ENCODE assay signal across 8 mouse cellular contexts in the genomic region with DNA sequence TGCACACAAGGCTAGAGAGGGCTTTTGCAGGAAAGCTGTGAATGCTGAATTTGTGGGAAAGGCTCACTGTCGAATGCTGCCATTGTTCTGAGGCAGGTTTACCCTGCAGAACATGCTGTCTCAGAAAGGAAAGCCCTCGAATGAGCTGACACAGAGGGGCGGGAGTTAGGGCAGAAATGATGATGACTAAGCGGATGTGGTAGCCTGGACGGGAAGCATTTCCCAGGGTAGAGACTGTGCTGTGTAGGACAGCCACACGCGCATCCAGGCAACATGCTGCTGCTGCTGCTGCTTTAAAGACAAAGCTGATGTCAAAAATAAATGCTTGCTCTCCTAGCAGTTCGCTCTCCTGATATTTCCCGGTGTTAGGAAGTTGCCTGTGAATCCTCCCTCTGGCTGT. TPM values are rescaled to one million over a fixed set of nuclear protein-coding genes. Genes with fewer than 3 reads are reported as not detected.
DNase-seq lines count a peak whose midpoint lies in the region; ATAC-seq and TF ChIP-seq lines count a peak whose summit lies in the region.

No protein-coding gene starts in this region.

- 40% methylated on average over 9 of the region's 9 CpGs for WGBS in forebrain, embryonic 16.5 days
- WGBS in forebrain, embryonic 13.5 days, result 53% methylated on average over 9 of the region's 9 CpGs
- WGBS in kidney, embryonic 15.5 days, result 61% methylated on average over 9 of the region's 9 CpGs
- WGBS in midbrain, embryonic 16.5 days, result 46% methylated on average over 9 of the region's 9 CpGs
- 43% methylated on average over 9 of the region's 9 CpGs for WGBS in intestine, postnatal 0 days

- peak; percentile 54 for ATAC-seq in forebrain, embryonic 16.5 days
- no peak for ATAC-seq in forebrain, embryonic 13.5 days
- ATAC-seq in kidney, embryonic 15.5 days (replicated peaks; ENCODE audit: low FRiP score), result 0 out of 2 replicates have a peak, but pooled peaks have one; percentile 38
- ATAC-seq in midbrain, embryonic 16.5 days, result no peak; the same call in 1 of the 2 replicates
- ATAC-seq in intestine, postnatal 0 days, result no peak

- peaks cover 3% of the 10 kb centered on the region; the same call in 1 of the 2 replicates for H3K4me1 ChIP-seq in forebrain, embryonic 16.5 days (replicated peaks; ENCODE audit: control insufficient read depth, insufficient read depth, low read length)
- H3K4me1 ChIP-seq in forebrain, embryonic 13.5 days, result 0 out of 2 replicates have a peak, but pooled peaks cover 3% of the 10 kb centered on the region
- H3K4me1 ChIP-seq in kidney, embryonic 15.5 days, result no peaks in the 10 kb centered on the region
- no peaks in the 10 kb centered on the region for H3K4me1 ChIP-seq in midbrain, embryonic 16.5 days (ENCODE audit: control insufficient read depth, insufficient read depth, low read length)
- no peaks in the 10 kb centered on the region for H3K4me1 ChIP-seq in intestine, postnatal 0 days (replicated peaks; ENCODE audit: control insufficient read depth, insufficient read depth, low read length)

- no peak overlapping the region for H3K9ac ChIP-seq in forebrain, embryonic 16.5 days (replicated peaks; ENCODE audit: low read depth, low read length)
- no peak overlapping the region for H3K9ac ChIP-seq in forebrain, embryonic 13.5 days
- H3K9ac ChIP-seq in kidney, embryonic 15.5 days, result no peak overlapping the region
- 0 out of 2 replicates have a peak overlapping the region, but pooled peaks have one; percentile 42 for H3K9ac ChIP-seq in midbrain, embryonic 16.5 days (ENCODE audit: low read depth, low read length)
- H3K9ac ChIP-seq in intestine, postnatal 0 days (ENCODE audit: low read depth, low read length), result no peak overlapping the region

- no peak overlapping the region for H3K27ac ChIP-seq in forebrain, embryonic 16.5 days (ENCODE audit: low read length)
- no peak overlapping the region for H3K27ac ChIP-seq in forebrain, embryonic 13.5 days
- H3K27ac ChIP-seq in kidney, embryonic 15.5 days, result no peak overlapping the region
- H3K27ac ChIP-seq in midbrain, embryonic 16.5 days (ENCODE audit: low read length), result no peak overlapping the region
- no peak overlapping the region for H3K27ac ChIP-seq in intestine, postnatal 0 days (ENCODE audit: low read depth, low read length)

- H3K4me2 ChIP-seq in forebrain, embryonic 16.5 days (ENCODE audit: low read length), result no peak overlapping the region
- H3K4me2 ChIP-seq in forebrain, embryonic 13.5 days, result no peak overlapping the region
- H3K4me2 ChIP-seq in kidney, embryonic 15.5 days, result no peak overlapping the region
- no peak overlapping the region for H3K4me2 ChIP-seq in midbrain, embryonic 16.5 days (ENCODE audit: low read length)
- no peak overlapping the region for H3K4me2 ChIP-seq in intestine, postnatal 0 days (replicated peaks; ENCODE audit: low read depth)

- DNase-seq in 3134 (ENCODE audit: extremely low read depth, insufficient read length, low spot score), result peak; percentile 61
- peak; percentile 42 for DNase-seq in adrenal gland, postnatal 25 days
- DNase-seq in layer of hippocampus, postnatal 14 days (ENCODE audit: low spot score in 2 of 2), result no peak

- no peaks in the 10 kb centered on the region for H3K9me3 ChIP-seq in forebrain, embryonic 16.5 days (ENCODE audit: control insufficient read depth, low read length)
- H3K9me3 ChIP-seq in forebrain, embryonic 13.5 days (replicated peaks), result no peaks in the 10 kb centered on the region
- no peaks in the 10 kb centered on the region for H3K9me3 ChIP-seq in kidney, embryonic 15.5 days (replicated peaks)
- H3K9me3 ChIP-seq in midbrain, embryonic 16.5 days (replicated peaks; ENCODE audit: control insufficient read depth, low read length, poor library complexity, severe bottlenecking), result no peaks in the 10 kb centered on the region
- H3K9me3 ChIP-seq in intestine, postnatal 0 days (ENCODE audit: control insufficient read depth), result no peaks in the 10 kb centered on the region

- H3K27me3 ChIP-seq in forebrain, embryonic 16.5 days (replicated peaks; ENCODE audit: control insufficient read depth, insufficient read depth, low read length), result no peaks in the 10 kb centered on the region
- no peaks in the 10 kb centered on the region for H3K27me3 ChIP-seq in forebrain, embryonic 13.5 days
- H3K27me3 ChIP-seq in kidney, embryonic 15.5 days, result no peaks in the 10 kb centered on the region
- H3K27me3 ChIP-seq in midbrain, embryonic 16.5 days (ENCODE audit: control insufficient read depth, insufficient read depth, low read depth, low read length), result no peaks in the 10 kb centered on the region
- no peaks in the 10 kb centered on the region for H3K27me3 ChIP-seq in intestine, postnatal 0 days (replicated peaks; ENCODE audit: control insufficient read depth, insufficient read depth, low read length)

- TF ChIP-seq CTCF in intestine, postnatal 0 days (IDR thresholded peaks at IDR 0.05; ENCODE audit: low read depth), result no peak

- H3K36me3 ChIP-seq in forebrain, embryonic 16.5 days (ENCODE audit: control insufficient read depth, insufficient read depth), result no peaks in the 10 kb centered on the region
- no peaks in the 10 kb centered on the region for H3K36me3 ChIP-seq in forebrain, embryonic 13.5 days (ENCODE audit: poor library complexity, severe bottlenecking)
- H3K36me3 ChIP-seq in kidney, embryonic 15.5 days, result no peaks in the 10 kb centered on the region
- H3K36me3 ChIP-seq in midbrain, embryonic 16.5 days (ENCODE audit: control insufficient read depth, insufficient read depth, low read length), result no peaks in the 10 kb centered on the region
- H3K36me3 ChIP-seq in intestine, postnatal 0 days (ENCODE audit: control insufficient read depth, insufficient read depth), result no peaks in the 10 kb centered on the region

- no peak overlapping the region for H3K4me3 ChIP-seq in forebrain, embryonic 16.5 days (replicated peaks; ENCODE audit: low read length)
- H3K4me3 ChIP-seq in forebrain, embryonic 13.5 days, result no peak overlapping the region
- H3K4me3 ChIP-seq in kidney, embryonic 15.5 days (replicated peaks), result no peak overlapping the region
- no peak overlapping the region for H3K4me3 ChIP-seq in midbrain, embryonic 16.5 days (ENCODE audit: low read depth, low read length)
- H3K4me3 ChIP-seq in intestine, postnatal 0 days (ENCODE audit: low read depth, low read length), result no peak overlapping the region

RNA-seq across cellular contexts. Expression of a gene that starts 24.9 kb away (rescaled TPM):
- 4.5 and 8.2 TPM in 2 replicates for polyA plus RNA-seq in forebrain, embryonic 16.5 days (2015; fragmentation: Nextera tagmentation; extraction: Ambion mirVana)
- polyA plus RNA-seq in forebrain, embryonic 13.5 days (2015; fragmentation: Nextera tagmentation; extraction: Ambion mirVana), result 4.1 and 4.4 TPM in 2 replicates
- total RNA-seq in adrenal gland, postnatal 25 days (2021), result 20.0 and 23.4 TPM in 2 replicates
- 26.7 and 28.8 TPM in 2 replicates for polyA plus RNA-seq in kidney, embryonic 15.5 days (2015; fragmentation: Nextera tagmentation; extraction: Ambion mirVana)
- 8.5 and 10.3 TPM in 2 replicates for polyA plus RNA-seq in midbrain, embryonic 16.5 days (2015; fragmentation: Nextera tagmentation; extraction: Ambion mirVana)
- 10 to 100 TPM; 71.4 to 75.2 TPM for total RNA-seq in layer of hippocampus, postnatal 14 days (2021)
- polyA plus RNA-seq in intestine, postnatal 0 days (2015; fragmentation: Nextera tagmentation; extraction: Ambion mirVana), result 47.0 and 55.7 TPM in 2 replicates

Comparison
In these comparisons a context has a peak if more than half of its experiments do, and no peak if none do; other contexts are left out.
1. ATAC-seq: peak in forebrain, embryonic 16.5 days (single experiment) and kidney, embryonic 15.5 days (single experiment); none in forebrain, embryonic 13.5 days (single experiment), midbrain, embryonic 16.5 days (single experiment) and intestine, postnatal 0 days (single experiment).
2. DNase-seq: peak in 3134 (single experiment) and adrenal gland, postnatal 25 days (single experiment); none in layer of hippocampus, postnatal 14 days (0 of 2).